12 mouse cellular contexts compared by ENCODE assay signal in the genomic region with DNA sequence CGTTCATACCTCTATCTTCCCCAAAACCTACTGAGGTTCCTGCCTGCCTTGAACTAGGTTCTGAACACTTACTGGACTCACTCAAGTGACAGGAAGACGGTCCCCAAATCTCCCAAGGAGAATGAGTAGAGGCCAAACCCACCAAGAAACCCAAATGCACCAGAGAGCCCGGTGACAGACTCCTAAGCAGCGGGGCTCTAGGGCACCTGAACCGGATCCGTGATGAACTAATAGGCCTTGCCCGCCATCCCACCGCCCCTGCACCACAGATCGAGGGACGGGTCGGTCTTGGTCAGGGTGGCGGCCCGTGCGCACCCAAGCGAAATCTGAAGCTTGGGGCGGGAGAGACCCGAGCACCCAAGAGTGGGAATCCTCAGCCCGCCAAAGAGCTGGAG. TPM values are rescaled to one million over a fixed set of nuclear protein-coding genes. Genes with fewer than 3 reads are reported as not detected.
A peak's percentile ranks its signal among the peaks of the same experiment; 100 is the strongest.
DNase-seq lines count a peak whose midpoint lies in the region; ATAC-seq and TF ChIP-seq lines count a peak whose summit lies in the region.
"Had no signal": no experiment of that assay in that cellular context is flagged by ENCODE, and none has a peak within 500 bp of the region (broad histone marks: within the 10 kb centered on the region; RNA-seq: fewer than 3 reads in every experiment).

No protein-coding gene starts in this region.

- no peaks in the 10 kb centered on the region for H3K9me3 ChIP-seq in kidney, embryonic 16.5 days (ENCODE audit: low read length)
- H3K9me3 ChIP-seq in E14TG2a.4 (ENCODE audit: low read length) (no peaks in the 10 kb centered on the region), ES-Bruce4 (replicated peaks; ENCODE audit: control insufficient read depth, insufficient read depth, low read length, poor library complexity, severe bottlenecking) (no peaks in the 10 kb centered on the region)
- no peaks in the 10 kb centered on the region for H3K9me3 ChIP-seq in hindbrain, embryonic 12.5 days (replicated peaks)

- DNase-seq in kidney, postnatal 4 days: no peak
- DNase-seq in spleen, adult 18-20 months: no peak
- DNase-seq: kidney, adult 9 months had no signal

- peak overlapping the region; percentile 78 for H3K4me2 ChIP-seq in kidney, embryonic 16.5 days (replicated peaks; ENCODE audit: low read depth, low read length)
- no peak overlapping the region; the same call in 1 of the 2 replicates for H3K4me2 ChIP-seq in hindbrain, embryonic 12.5 days (replicated peaks)

- no peak for TF ChIP-seq EP300 in ES-Bruce4 (IDR thresholded peaks at IDR 0.05; ENCODE audit: insufficient read depth, low read depth, low read length)

- TF ChIP-seq POLR2A in ES-Bruce4 (IDR thresholded peaks at IDR 0.05; ENCODE audit: insufficient read depth, low read length): no peak

- no peak for ATAC-seq in kidney, embryonic 16.5 days (ENCODE audit: low FRiP score, low TSS enrichment)
- no peak for ATAC-seq in hindbrain, embryonic 12.5 days (ENCODE audit: low FRiP score)
- ATAC-seq in activated CD4-positive, CD25-positive, alpha-beta regulatory T cell, adult 4 months: no peak
- ATAC-seq in megakaryocyte progenitor cell, adult 5-6 weeks (replicated peaks; ENCODE audit: poor library complexity): no peak

- peaks cover 69% of the 10 kb centered on the region for H3K27me3 ChIP-seq in kidney, embryonic 16.5 days (ENCODE audit: insufficient read depth, low read length)
- peaks cover 78% of the 10 kb centered on the region for H3K27me3 ChIP-seq in E14TG2a.4 (ENCODE audit: insufficient read depth, low read length)
- peaks cover 14% of the 10 kb centered on the region for H3K27me3 ChIP-seq in ES-Bruce4 (ENCODE audit: control insufficient read depth, insufficient read depth, low read length, poor library complexity, severe bottlenecking)
- H3K27me3 ChIP-seq in hindbrain, embryonic 12.5 days: peaks cover 71% of the 10 kb centered on the region

- peaks cover 15% of the 10 kb centered on the region; the same call in 1 of the 2 replicates for H3K36me3 ChIP-seq in kidney, embryonic 16.5 days (ENCODE audit: insufficient read depth, low read length)
- H3K36me3 ChIP-seq in E14TG2a.4 (ENCODE audit: insufficient read depth, low read length): peaks cover 7% of the 10 kb centered on the region
- H3K36me3 ChIP-seq in ES-Bruce4 (ENCODE audit: control insufficient read depth, insufficient read depth, low read length, poor library complexity, severe bottlenecking): no peaks in the 10 kb centered on the region
- H3K36me3 ChIP-seq in hindbrain, embryonic 12.5 days: peaks cover 66% of the 10 kb centered on the region

- peak overlapping the region; percentile 47 for H3K4me3 ChIP-seq in kidney, embryonic 16.5 days (ENCODE audit: low read length)
- H3K4me3 ChIP-seq in E14TG2a.4 (replicated peaks; ENCODE audit: low read length) (peak overlapping the region; percentile 76), ES-Bruce4 (ENCODE audit: low read depth, low read length) (peak overlapping the region; percentile 60)
- peak overlapping the region; percentile 34; the same call in 1 of the 2 replicates for H3K4me3 ChIP-seq in hindbrain, embryonic 12.5 days

- peaks cover 26% of the 10 kb centered on the region for H3K4me1 ChIP-seq in kidney, embryonic 16.5 days (ENCODE audit: insufficient read depth, low read length)
- H3K4me1 ChIP-seq in E14TG2a.4 (replicated peaks; ENCODE audit: low read depth, low read length) (peaks cover 24% of the 10 kb centered on the region), ES-Bruce4 (ENCODE audit: control insufficient read depth, insufficient read depth, low read length) (no peaks in the 10 kb centered on the region)
- H3K4me1 ChIP-seq in hindbrain, embryonic 12.5 days: peaks cover 21% of the 10 kb centered on the region

- no peak overlapping the region for H3K9ac ChIP-seq in kidney, embryonic 16.5 days (replicated peaks; ENCODE audit: low read length)
- peak overlapping the region; percentile 64 for H3K9ac ChIP-seq in ES-Bruce4 (ENCODE audit: low read depth, poor library complexity, severe bottlenecking)
- H3K9ac ChIP-seq in hindbrain, embryonic 12.5 days: no peak overlapping the region
- H3K9ac ChIP-seq: liver, embryonic 14.5 days had no signal

- TF ChIP-seq CTCF in E14TG2a.4 (conservative IDR thresholded peaks at IDR 0.05; ENCODE audit: low read length) (no peak), ES-Bruce4 (IDR thresholded peaks at IDR 0.05; ENCODE audit: low read depth, low read length) (no peak)

- WGBS in kidney, embryonic 16.5 days: 23% methylated on average over 18 of the region's 18 CpGs
- 18% methylated on average over 18 of the region's 18 CpGs for WGBS in hindbrain, embryonic 12.5 days

- no peak overlapping the region for H3K27ac ChIP-seq in kidney, embryonic 16.5 days (ENCODE audit: low read length)
- no peak overlapping the region for H3K27ac ChIP-seq in ES-Bruce4 (ENCODE audit: insufficient read depth, low read length)
- no peak overlapping the region for H3K27ac ChIP-seq in hindbrain, embryonic 12.5 days
- H3K27ac ChIP-seq: liver, embryonic 14.5 days had no signal

RNA-seq across cellular contexts. Expression of a gene that starts 17.0 kb away (rescaled TPM):
- polyA plus RNA-seq in kidney, embryonic 16.5 days (2015; fragmentation: Nextera tagmentation; extraction: Ambion mirVana): 1.4 and 2.3 TPM in 2 replicates
- polyA plus RNA-seq in ES-Bruce4 (2011; ENCODE audit: insufficient read depth, insufficient read length, low read depth, missing spikeins): 2.3 and 2.8 TPM in 2 replicates
- 16.9 and 18.6 TPM in 2 replicates for polyA plus RNA-seq in hindbrain, embryonic 12.5 days (2016; fragmentation: Nextera tagmentation; extraction: Ambion mirVana)
- polyA plus RNA-seq in activated CD4-positive, CD25-positive, alpha-beta regulatory T cell, adult 4 months (2017; shearing (Covaris generic)): under 1 TPM; 0.19 to 0.25 TPM
- 0.44 and 0.59 TPM in 2 replicates for total RNA-seq in megakaryocyte progenitor cell, adult 5-6 weeks (2015)
- total RNA-seq in megakaryocyte progenitor cell, adult 5-6 weeks (2017): 1.8 and 3.7 TPM in 2 replicates

RNA-seq across cellular contexts. Expression of a gene that starts 17.8 kb away (rescaled TPM):
- 16.3 and 19.7 TPM in 2 replicates for polyA plus RNA-seq in kidney, embryonic 16.5 days (2015; fragmentation: Nextera tagmentation; extraction: Ambion mirVana)
- 11.4 and 12.4 TPM in 2 replicates for polyA plus RNA-seq in ES-Bruce4 (2011; ENCODE audit: insufficient read depth, insufficient read length, low read depth, missing spikeins)
- polyA plus RNA-seq in hindbrain, embryonic 12.5 days (2016; fragmentation: Nextera tagmentation; extraction: Ambion mirVana): 25.7 and 28.3 TPM in 2 replicates
- polyA plus RNA-seq in activated CD4-positive, CD25-positive, alpha-beta regulatory T cell, adult 4 months (2017; shearing (Covaris generic)): 1 to 10 TPM; 2.8 to 3.0 TPM
- total RNA-seq in megakaryocyte progenitor cell, adult 5-6 weeks (2015): 4.5 and 5.2 TPM in 2 replicates
- 11.1 and 12.0 TPM in 2 replicates for total RNA-seq in megakaryocyte progenitor cell, adult 5-6 weeks (2017)

RNA-seq across cellular contexts. Expression of a gene that starts 26.1 kb away (rescaled TPM):
- not detected in 2 replicates for polyA plus RNA-seq in kidney, embryonic 16.5 days (2015; fragmentation: Nextera tagmentation; extraction: Ambion mirVana)
- not detected in 2 replicates for polyA plus RNA-seq in ES-Bruce4 (2011; ENCODE audit: insufficient read depth, insufficient read length, low read depth, missing spikeins)
- polyA plus RNA-seq in hindbrain, embryonic 12.5 days (2016; fragmentation: Nextera tagmentation; extraction: Ambion mirVana): not detected in 2 replicates
- not detected for polyA plus RNA-seq in activated CD4-positive, CD25-positive, alpha-beta regulatory T cell, adult 4 months (2017; shearing (Covaris generic))
- not detected in 2 replicates for total RNA-seq in megakaryocyte progenitor cell, adult 5-6 weeks (2015)
- total RNA-seq in megakaryocyte progenitor cell, adult 5-6 weeks (2017): not detected in 2 replicates
- total RNA-seq: adrenal gland, postnatal 36 days; neutrophil, adult 5-6 weeks had no signal
- polyA plus RNA-seq: liver, embryonic 14.5 days had no signal

RNA-seq across cellular contexts. Expression of a gene that starts 40.6 kb away (rescaled TPM):
- 0.05 TPM in 2 replicates for polyA plus RNA-seq in kidney, embryonic 16.5 days (2015; fragmentation: Nextera tagmentation; extraction: Ambion mirVana)
- 0.93 and 1.2 TPM in 2 replicates for polyA plus RNA-seq in ES-Bruce4 (2011; ENCODE audit: insufficient read depth, insufficient read length, low read depth, missing spikeins)
- not detected in 2 replicates for polyA plus RNA-seq in hindbrain, embryonic 12.5 days (2016; fragmentation: Nextera tagmentation; extraction: Ambion mirVana)
- not detected for polyA plus RNA-seq in activated CD4-positive, CD25-positive, alpha-beta regulatory T cell, adult 4 months (2017; shearing (Covaris generic))
- not detected in 2 replicates for total RNA-seq in megakaryocyte progenitor cell, adult 5-6 weeks (2015)
- total RNA-seq in megakaryocyte progenitor cell, adult 5-6 weeks (2017): not detected in 2 replicates
- total RNA-seq: neutrophil, adult 5-6 weeks had no signal
